Mouse (Mus musculus) NIH3T3 (cell line): ENCODE data around the gene Agl.
"Not testable (repeated sequence)": the region's sequence is repeated elsewhere in the genome, so short reads cannot be mapped to it uniquely, and the experiment has no call there.

Source experiments
- DNase-seq: peaks from one replicate; pipeline ENCODE4 v3.0.0-alpha.2; 2012; ENCODE audit warnings: low read depth

Gene Agl

DNA sequence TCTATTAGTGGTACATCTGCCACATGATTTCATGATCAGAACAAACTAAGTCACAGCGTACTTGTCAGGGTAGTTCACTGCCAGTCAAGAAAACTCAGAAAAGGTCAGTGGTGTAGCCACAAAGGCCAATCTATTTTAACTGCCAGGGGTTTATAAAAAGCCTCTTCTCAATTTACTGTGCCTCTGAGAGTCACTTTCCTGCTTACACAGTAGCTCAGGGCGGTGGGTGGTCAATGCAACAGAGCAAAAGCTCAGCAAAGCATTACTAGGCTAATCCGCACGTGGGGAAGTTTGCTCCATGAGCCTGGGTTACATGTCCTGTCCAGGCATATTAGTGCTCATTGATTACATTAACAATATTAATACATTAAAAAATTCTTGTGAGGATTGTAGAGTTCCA, 8.0 kb upstream of the Agl start:
- no peak for DNase-seq

DNA sequence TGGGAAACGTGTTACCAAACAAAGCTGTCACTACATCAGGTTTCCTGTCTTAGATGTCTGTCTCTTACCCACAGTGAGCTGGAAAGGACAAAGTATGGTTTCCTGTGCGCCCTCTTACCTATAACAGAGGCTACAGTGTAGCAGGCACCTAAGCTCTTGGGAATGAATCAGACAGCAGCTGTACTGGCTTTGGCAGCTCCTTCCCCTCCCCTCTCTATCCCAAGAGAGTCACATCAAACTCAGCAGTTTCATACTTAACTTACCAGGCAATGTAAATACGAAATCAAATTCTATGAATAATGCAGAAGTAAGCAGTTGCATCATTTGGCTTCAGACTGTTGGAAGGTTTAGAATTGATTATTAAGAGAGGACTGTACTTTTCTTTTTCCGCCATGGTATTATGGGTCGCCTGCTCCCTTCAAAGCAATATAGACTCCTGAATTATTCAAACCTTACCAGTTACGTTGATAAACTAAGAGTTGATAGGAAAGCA, 7.4 kb upstream of the Agl start:
- DNase-seq: no peak

DNA sequence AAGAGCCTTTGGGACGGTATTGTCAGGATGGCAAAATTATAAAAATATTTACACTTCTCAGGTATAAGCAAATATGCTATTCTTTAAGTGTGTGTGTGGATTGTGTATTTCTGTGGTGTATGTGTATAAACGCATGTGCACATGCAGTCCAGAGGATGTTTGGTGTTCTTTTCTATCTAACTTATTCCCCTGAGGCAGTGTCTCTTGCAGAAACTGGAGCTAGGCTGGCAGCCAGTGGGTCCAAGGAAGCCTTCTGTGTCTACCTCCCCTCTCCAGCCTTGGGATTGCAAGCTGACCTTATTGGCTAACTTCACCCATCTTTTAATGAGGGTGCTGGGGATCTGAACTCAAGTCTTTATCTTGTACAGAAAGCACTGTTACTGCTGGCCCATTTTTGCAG, 5.0 kb upstream of the Agl start:
- DNase-seq: no peak

DNA sequence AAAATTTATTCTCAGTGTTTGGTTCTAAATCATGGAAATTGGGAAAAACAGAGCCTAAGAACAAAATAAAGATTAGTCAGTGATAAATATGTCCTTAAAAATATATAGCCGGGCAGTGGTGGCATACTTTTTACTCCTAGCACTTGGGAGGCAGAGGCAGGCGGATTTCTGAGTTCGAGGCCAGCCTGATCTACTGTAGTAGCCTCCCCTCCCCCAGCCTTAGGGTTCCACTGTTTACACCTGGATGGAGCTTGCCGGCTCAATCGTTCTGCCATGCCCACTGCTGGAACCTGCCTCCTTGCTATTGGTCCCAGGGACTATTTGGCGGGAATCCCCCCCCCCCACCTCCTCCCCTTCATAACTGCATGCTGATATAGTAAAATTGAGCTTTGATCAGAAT, 2.4 kb upstream of the Agl start:
- DNase-seq: not testable (repeated sequence)

DNA sequence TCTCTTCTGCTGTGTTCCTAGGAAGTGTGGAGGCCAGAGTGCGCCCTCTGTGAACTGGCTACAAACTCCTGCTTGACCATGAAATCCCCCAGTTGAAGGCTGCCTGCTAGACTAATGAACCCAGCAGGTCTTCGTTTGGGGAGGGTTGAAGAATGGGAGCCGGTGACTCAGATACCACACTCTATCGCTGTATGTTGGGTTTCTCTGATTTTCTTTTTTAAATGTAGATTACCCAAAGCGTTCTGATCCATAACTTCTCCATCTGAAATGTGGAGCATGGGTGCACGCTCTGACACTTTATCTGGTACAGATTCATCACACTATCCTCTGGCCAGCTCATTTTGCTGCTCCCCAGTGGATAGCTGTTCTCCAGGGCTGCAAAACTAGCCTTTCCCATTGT, 1.3 kb upstream of the Agl start:
- DNase-seq: no peak

DNA sequence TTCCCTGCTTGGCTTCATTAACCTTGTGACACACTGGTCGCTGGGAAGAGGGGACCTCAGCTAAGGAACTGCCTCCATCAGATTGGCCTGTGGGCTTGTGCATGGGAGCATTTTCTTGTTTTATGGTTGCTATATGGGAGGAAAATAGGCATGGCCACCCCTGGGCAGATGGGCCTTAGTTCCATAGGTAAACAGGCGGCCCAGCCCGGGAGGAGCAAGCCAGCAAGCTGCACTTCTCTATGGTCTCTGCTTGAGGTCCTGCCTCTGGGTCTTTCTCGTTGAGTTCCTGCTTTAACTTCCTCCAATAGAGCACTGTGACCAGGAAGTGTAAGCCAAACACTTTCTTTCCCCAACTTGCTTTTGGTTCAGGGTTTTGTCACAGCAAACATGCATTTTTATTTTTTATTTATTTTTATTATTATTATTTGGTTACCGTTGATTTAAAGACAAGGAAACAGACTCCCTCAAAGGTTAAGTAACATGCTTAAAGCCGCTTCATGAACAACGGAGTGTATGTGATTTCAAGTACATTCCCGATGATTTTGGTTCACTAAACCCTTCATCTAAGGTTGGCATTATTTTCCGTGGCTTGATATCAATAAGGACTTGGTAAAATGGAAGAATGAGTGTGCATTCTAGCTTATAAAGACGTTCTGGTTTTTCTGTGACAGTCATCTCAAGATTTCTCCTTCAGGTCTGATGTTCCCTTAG, 696 bp upstream of the Agl start:
- DNase-seq: peak; percentile 56

DNA sequence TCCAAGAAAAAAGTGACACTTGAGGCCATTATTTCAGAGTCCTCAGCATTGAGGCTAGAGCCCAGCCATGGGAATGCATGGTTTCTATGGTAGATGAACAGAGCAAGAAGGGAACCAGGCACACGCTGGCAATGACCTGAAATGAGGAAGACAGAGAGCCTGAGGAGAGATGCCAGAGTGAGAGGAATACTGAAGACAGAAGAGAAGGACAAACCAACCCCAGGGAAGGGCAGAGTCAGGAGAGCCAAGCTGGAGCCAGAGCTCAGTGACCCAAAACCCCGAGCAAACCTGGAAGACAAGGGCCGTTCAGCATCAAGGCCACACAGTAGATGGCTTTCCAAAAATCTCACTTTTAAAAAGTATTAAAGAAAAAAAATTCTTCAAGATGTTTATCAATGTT, 2.1 kb downstream of the Agl start:
- DNase-seq: no peak

DNA sequence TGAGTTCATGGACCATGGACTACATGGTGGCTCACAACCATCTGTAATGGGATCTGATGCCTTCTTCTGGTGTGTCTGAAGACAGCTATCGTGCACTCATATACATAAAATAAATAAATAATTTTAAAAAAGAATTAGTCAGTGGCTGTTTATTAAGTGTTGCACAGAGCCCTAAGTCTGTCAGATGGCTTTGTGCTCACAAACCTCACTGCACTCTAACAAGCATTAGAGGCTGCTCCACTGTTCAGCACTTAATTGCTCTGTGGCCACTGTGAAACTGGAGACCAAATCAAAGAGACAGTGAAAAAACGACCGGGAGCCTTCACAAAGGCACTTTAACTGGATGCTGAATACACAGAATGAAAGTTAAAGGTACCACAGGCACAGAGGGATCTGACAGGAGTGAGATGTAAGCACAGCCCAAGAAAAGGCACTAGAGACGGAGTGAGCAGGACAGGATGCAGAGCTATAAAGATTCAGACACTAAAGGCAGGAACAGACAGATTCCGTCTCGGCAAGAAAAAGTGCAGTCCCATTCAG, 3.1 kb downstream of the Agl start:
- peak; percentile 37 for DNase-seq

DNA sequence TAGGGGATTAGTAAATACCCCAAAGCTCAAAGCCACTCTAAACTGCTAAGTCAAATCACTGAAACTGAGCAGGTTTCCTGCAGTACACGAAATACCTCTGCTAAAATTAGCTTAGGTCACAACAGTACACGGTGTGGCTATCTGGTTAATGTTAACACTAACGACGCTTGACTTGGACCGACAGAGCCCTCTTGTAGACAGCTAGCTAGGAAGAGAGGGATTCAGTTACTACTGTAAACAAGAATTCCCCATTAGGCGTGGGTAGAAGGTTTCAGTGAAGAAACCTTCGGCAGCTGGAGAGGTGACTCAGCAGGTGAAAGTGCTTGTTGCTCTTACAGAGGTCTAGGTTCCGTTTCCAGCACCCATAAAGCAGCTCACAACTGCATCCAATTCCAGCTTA, 6.2 kb downstream of the Agl start:
- no peak for DNase-seq

DNA sequence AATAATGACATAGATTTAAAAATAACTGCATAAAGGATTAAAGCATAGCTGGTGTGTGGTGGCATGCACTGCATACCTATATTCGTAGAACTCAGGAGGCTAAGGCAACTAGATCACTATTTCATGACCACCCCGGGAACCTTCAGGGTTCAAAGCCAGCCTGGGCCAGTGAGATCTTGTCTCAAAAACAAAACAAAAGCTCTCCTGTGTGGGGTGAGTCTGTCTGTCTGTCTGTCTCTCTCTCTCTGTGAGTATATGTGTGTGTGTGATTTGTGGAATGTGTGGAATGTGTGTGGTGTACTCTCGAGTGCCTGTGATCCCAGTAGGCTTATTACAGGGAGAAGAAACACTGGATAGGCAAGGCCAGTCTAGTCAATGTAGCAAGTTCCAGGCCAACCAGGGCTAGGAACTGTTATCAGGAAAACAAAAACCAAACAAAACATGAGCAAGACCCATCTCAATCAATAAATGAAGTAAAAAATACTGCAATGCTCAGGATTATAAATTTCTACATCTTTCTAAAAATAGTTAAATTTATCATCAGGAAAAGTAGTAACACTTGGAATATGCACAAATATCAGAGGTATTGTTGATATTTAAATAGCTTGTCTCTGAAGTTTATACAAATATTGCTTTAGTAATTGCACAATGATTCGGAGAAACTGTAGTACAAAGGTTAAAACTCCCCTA, 9.0 kb downstream of the Agl start:
- no peak for DNase-seq

DNA sequence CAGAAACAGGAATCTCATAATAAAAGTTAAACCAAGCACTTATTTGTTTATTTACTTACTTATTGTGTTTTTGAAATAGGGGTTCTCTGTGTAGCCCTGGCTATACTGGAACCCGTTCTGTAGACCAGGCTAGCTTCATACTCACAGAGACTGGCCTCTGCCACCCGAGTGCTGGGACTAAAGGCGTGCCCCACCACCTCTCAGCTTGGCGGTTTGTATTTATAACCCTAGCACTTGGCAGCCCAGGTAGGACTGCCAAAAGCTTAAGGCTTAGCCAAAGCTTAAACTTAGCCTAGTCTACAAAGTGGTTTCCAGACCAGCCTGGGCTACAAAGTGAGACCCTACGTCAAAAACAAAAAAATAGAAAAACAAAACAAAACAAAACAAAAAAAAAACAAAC, 19.1 kb downstream of the Agl start:
- no peak for DNase-seq

DNA sequence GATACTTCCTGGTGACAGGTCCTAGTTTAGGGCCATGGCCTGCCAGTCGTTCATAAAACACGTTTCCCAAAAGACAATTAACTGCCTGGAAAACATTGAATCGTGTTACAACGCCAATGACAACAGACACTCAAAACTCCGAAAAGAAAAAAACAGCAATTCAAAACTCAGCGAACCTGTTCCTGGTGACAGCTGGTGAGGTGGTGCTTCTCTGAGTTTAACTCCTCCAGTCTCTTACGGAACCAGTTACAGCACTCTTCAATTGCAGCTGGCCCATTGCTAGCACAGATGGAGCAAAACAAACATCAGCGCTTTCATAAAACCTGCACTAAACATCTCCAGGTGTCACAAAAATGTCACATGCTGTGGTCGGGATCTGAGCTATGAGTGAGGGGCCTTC, 21.4 kb downstream of the Agl start:
- DNase-seq: no peak

DNA sequence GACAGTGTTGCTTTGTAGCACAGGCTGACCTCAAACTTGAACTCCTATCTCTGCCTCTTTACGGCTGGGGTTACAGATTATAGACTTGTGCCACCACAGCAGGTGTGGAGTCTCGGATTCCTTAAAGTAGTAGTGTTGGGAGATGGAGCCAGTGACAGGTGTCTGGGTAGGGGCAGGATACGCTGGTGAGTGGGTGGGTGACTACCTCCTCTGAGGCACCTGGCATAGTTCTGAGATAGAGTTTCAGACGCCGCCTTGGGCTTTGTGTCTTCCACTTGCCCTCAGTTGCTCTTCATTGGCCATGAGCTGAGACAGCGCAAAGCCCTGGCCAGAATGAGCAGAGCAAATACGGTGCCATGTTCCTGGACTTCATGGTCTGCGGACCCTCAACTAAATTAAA, 22.1 kb downstream of the Agl start:
- DNase-seq: no peak

DNA sequence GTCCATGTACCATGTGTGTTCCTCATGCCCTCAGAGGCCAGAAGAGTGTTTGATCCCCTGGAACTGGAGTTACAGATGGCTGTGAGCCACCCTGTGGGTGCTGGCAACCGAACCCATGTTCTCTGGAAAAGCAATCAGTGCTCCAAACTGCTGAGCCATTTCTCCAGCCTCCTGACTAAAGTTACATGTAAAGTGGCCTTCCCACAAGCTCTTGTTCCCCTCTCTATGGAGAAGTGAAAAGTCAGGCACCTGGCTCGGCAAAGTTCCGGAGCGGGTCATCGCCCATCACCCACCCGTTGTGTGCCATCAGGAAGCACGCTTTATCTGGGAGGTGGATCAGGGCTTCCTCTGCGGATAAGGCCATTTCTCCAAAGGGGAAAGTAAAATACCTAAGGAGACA, 23.2 kb downstream of the Agl start:
- DNase-seq: no peak

DNA sequence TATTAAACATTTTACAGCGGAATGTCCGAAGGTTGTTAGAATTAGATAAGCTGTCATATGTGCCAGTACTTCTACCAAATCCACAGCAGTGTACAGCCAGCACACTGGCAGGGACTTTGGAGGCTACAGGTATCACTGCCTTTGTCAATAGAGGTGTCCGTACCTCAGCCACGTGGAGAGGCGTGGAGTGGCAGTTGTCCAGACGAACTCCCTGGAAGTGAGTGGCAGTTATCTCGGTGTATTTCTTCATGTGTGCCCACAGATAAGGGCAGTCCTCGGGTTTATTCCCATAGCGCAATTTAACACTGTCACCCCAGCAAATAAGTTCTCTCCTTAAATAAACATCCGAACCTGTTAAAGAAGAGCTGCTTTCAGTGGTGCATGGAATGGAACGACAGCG, 23.7 kb downstream of the Agl start:
- no peak for DNase-seq

DNA sequence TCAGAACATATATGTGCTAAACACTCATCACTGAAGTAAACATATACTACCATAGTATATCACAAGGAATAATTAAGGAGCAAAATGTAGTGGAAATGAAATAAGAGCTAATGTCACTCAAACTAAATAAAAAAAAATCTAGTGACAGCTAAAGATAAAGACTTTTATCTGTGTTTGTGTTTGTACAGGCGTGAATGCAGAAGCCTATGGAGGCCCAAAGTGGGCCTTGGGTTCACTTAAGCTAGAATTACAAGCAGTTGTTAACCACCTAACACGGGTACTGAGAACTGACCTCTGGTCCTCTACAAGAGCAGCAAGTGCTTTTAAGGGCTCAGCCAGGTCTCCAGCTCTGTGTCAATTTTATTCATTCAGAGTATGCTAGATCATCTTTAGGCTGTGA, 31.0 kb downstream of the Agl start:
- DNase-seq: no peak

DNA sequence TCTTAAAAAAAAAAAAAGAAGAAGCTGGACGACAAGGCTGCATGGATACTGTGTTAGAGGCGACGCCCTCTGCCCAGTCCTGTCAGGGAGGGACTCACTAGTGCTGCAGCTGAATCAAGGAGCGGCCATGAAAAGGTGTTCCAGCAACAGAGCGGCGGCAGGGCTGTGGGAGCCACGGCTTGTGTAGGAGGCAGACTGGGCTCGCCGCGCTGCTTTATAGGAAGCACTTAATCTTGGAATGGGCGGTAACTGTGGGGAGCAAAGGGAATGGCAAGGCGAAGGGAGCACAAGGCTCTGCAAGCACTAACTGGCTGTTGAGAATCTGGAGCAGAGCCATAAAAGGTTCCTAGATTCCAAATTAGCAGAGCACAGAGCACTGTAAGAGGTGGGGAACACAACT, 34.1 kb downstream of the Agl start:
- DNase-seq: no peak

DNA sequence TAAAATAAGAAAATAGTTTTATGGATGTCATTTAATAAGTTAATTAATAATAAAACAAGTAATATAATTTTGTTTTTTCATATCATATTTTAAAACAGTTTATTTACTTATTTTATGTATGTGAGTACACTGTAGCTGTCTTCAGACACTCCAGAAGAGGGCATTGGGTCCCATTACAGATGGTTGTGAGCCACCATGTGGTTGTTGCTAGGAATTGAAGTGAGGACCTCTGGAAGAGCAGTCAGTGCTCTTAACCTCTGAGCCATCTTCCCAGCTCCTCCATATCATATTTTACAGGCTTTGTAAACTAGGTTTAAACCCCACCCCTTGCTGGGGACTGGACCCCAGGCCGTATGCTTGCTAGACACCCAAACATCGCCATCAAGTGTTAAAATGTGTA, 36.4 kb downstream of the Agl start:
- peak; percentile 57 for DNase-seq

DNA sequence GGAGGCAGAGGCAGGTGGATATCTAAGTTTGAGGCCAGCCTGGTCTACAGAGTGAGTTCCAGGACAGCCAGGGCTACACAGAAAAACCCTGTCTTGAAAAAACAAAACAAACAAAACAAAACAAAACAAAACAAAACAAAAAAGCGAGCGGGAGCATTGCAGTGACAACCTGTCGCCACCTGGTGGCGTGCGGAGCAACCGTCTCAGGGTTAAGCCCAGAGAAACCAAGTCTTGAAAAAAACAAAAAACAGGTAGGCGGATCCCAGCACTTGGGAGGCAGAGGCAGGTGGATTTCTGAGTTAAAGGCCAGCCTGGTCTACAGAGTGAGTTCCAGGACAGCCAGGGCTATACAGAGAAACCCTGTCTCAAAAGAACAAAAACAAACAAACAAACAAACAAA, 41.0 kb downstream of the Agl start:
- peak; percentile 53 for DNase-seq

DNA sequence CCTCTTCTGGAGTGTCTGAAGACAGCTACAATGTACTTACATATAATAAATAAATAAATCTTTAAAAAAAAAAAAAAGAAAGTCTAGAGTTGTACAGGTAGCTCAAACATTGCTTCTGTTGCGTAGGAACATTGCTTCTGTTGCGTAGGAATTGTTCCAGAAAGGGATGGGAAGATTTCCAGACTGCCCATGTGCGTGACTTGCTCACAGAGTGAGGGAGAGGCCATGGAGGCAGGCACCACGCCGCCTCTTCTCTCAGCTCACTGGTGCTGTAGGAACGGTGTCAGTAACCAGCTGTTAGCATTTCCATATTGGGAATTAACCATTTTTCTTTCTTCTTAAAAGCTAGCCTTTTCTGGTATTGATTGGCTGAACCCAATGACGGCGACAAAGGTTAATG, 55.1 kb downstream of the Agl start:
- no peak for DNase-seq

DNA sequence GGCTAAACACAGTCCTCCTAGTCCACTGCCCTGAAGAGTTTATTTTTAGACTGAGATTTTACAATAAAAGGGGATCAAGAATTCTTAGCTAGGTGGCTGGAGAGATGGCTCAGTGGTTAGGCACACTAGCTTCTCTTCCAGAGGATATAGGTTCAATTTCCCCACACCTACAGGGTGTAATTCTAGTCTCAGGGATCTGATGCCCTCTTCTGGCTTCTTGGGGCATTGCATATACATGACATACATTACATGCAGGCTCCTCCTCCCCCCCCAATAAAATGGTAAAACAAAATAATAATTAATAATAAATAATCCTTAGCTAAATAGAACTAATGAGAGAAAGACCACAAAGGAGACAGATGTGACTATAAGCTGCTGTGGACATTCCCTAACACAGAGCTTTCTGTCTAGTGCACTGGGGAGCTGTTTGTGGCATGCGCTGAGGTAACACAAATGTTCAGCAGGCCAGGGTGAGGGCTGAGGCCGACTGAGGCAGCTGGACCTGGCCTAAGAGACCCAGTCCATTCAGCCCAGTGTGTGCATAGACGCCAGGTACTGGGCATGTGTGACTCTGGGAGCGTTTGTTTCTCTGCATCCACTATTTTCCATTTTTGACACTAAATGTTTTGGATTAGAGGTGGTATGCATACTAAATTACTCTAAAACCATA, 56.6 kb downstream of the Agl start:
- peak; percentile 81 for DNase-seq

DNA sequence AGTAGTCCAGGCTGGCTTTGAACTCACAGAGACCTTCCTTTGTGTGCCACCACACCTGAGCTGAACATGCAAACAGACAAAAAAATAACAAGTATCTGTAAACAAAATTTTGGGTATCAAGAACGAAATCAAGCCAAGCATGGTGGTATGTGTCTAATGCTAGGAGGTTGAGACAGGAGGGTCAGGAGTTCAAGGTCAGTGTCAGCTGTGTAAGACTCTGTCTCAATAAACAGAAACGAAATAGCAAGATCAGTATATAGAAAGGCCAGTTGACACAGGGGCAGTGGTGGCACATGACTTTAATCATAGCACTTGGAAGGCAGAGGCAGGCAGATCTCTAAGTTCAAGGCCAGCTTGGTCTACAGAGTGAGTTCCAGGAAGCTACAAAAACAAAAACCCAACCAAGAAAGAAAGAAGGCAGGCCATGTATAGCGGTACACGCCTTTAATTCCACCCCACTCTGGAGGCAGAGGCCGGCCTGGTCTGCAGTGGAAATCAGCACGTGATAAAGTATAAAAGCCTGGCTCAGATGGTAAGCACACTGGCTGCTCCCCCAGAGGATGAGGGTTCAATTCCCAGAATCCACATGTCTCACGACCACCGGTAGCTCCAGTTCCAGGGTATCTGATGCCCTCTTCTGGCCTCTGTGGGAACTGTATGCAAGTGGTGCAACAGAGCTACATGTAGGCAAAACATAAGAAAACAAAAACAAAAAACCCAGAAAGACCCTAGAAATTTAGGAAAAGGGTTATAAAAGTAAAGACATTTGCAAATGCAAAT, 59.4 kb downstream of the Agl start:
- peak; percentile 76 for DNase-seq
